Mouse (Mus musculus) intestine, postnatal 0 days (tissue): ENCODE data around the gene 4930579F01Rik. TPM values are rescaled to one million over a fixed set of nuclear protein-coding genes. Genes with fewer than 3 reads are reported as not detected.

Experiments
- ATAC-seq: fragments of 200-750 bp; cut with Nextera tagmentation; 2 replicates; pipeline ENCODE4 v1.8.0; 2017; ENCODE audit warnings: mild to moderate bottlenecking, moderate TSS enrichment, moderate library complexity
- H3K27ac ChIP-seq: fragments of 300-500 bp; sonication (generic); 2 replicates; pipeline ENCODE4 v1.5.1; 2014; ENCODE audit warnings: mild to moderate bottlenecking, low read depth, low read length, moderate library complexity
- H3K27me3 ChIP-seq: fragments of 300-500 bp; sonication (generic); replicated peaks from 2 replicates; pipeline ENCODE4 v1.6.1; 2014; ENCODE audit warnings: low read length, mixed read lengths; ENCODE audit not compliant: control insufficient read depth, insufficient read depth
- H3K36me3 ChIP-seq: fragments of 300-500 bp; sonication (generic); 2 replicates; pipeline ENCODE4 v1.6.1; 2014; ENCODE audit warnings: mild to moderate bottlenecking, moderate library complexity; ENCODE audit not compliant: control insufficient read depth, insufficient read depth
- H3K4me1 ChIP-seq: fragments of 300-500 bp; sonication (generic); replicated peaks from 2 replicates; pipeline ENCODE4 v1.6.1; 2014; ENCODE audit warnings: antibody characterized with exemption, low read length, mixed read lengths; ENCODE audit not compliant: control insufficient read depth, insufficient read depth
- H3K4me2 ChIP-seq: fragments of 300-500 bp; sonication (generic); replicated peaks from 2 replicates; pipeline ENCODE4 v1.6.1; 2014; ENCODE audit warnings: low read depth, mild to moderate bottlenecking, moderate library complexity
- H3K4me3 ChIP-seq: fragments of 300-500 bp; sonication (generic); 2 replicates; pipeline ENCODE4 v1.5.1; 2014; ENCODE audit warnings: low read depth, low read length
- H3K9ac ChIP-seq: fragments of 300-500 bp; sonication (generic); 2 replicates; pipeline ENCODE4 v1.6.1; 2014; ENCODE audit warnings: mild to moderate bottlenecking, low read depth, low read length
- H3K9me3 ChIP-seq: fragments of 300-500 bp; sonication (generic); 2 replicates; pipeline ENCODE4 v1.6.1; 2016; ENCODE audit warnings: mixed run types; ENCODE audit not compliant: control insufficient read depth
- CTCF ChIP-seq: sonication (generic); IDR thresholded peaks from 2 replicates; pipeline ENCODE4 v1.5.1; 2016; ENCODE audit warnings: low read depth, mild to moderate bottlenecking, control low read depth, antibody characterized with exemption, moderate library complexity
- WGBS: fragments of 180-500 bp; shearing (Covaris S2); extraction: QIAGEN DNeasy Blood & Tissue Kit; methylation state at CpG from one replicate; pipeline ENCODE4 v1.1.7; 2014; 5-methylcytosine and 5-hydroxymethylcytosine counted together
- polyA plus RNA-seq: library from polyadenylated mRNA; unstranded; fragments of >200 nt; fragmentation: Nextera tagmentation; extraction: Ambion mirVana; gene quantifications from 2 replicates; pipeline ENCODE4 v1.2.1, GENCODE M21; 2015

4930579F01Rik gene
- polyA plus RNA-seq, 1 experiment from 2014 or later = 0.09 TPM

- Histone ChIP-seq H3K9me3 (no peaks in the 10 kb centered on the region), H3K36me3 (peaks cover 43% of the 10 kb centered on the region), H3K4me2 (no peak overlapping the region), H3K27ac (no peak overlapping the region), H3K9ac (no peak overlapping the region), H3K4me3 (no peak overlapping the region), H3K27me3 (no peaks in the 10 kb centered on the region), H3K4me1 (no peaks in the 10 kb centered on the region; the same call in 1 of the 2 replicates)
- no peak for ATAC-seq
- whole genome bisulfite sequencing = 78% methylated on average over 4 of the region's 4 CpGs
- TF ChIP-seq CTCF = no peak
Observed at GRCm38 (mm10) chr3:138116871-138117270, 76.8 kb downstream of the 4930579F01Rik start.

- no peak for TF ChIP-seq CTCF
- Histone ChIP-seq H3K4me1 (no peaks in the 10 kb centered on the region; the same call in 1 of the 2 replicates), H3K4me3 (no peak overlapping the region), H3K36me3 (peaks cover 60% of the 10 kb centered on the region), H3K4me2 (no peak overlapping the region), H3K9me3 (no peaks in the 10 kb centered on the region), H3K27ac (no peak overlapping the region), H3K27me3 (no peaks in the 10 kb centered on the region), H3K9ac (no peak overlapping the region)
- WGBS = 86% methylated on average over 17 of the region's 17 CpGs
- ATAC-seq = no peak
Observed at GRCm38 (mm10) chr3:138114106-138114505, 79.5 kb downstream of the 4930579F01Rik start.

Other genes starting within 250 kb of the 4930579F01Rik start
- gene Dapp1, start 212.3 kb downstream of the 4930579F01Rik start, polyA plus RNA-seq = 70.6 and 71.2 TPM in 2 replicates
- 0.07 and 0.08 TPM in 2 replicates for gene 1110002E22Rik, start 128.8 kb downstream of the 4930579F01Rik start, polyA plus RNA-seq
- not detected in 2 replicates for gene Gm5105, start 126.4 kb downstream of the 4930579F01Rik start, polyA plus RNA-seq
- 4.3 and 4.7 TPM in 2 replicates for gene Trmt10a, start 50.4 kb downstream of the 4930579F01Rik start, polyA plus RNA-seq
- gene Mttp, start 48.9 kb downstream of the 4930579F01Rik start, polyA plus RNA-seq = 930 and 998 TPM in 2 replicates
- gene Adh7, start 23.9 kb upstream of the 4930579F01Rik start, polyA plus RNA-seq = 0.31 and 0.64 TPM in 2 replicates
- 101 and 113 TPM in 2 replicates for gene Adh1, start 67.2 kb upstream of the 4930579F01Rik start, polyA plus RNA-seq
- gene Adh6a, start 119.5 kb upstream of the 4930579F01Rik start, polyA plus RNA-seq = 6.1 and 9.2 TPM in 2 replicates
- not detected in 2 replicates for gene Adh6b, start 147.9 kb upstream of the 4930579F01Rik start, polyA plus RNA-seq
- gene Adh4, start 221.6 kb upstream of the 4930579F01Rik start, polyA plus RNA-seq = 0.51 TPM in 1 of 2 replicates, not detected in the other
- 105 and 111 TPM in 2 replicates for gene Adh5, start 249.3 kb upstream of the 4930579F01Rik start, polyA plus RNA-seq